Mouse (Mus musculus) spleen, postnatal 10 days (tissue): ENCODE data around the gene Amelx.

Experiments
- DNase-seq, 2 experiments: peaks; one replicate each; pipeline ENCODE4 v3.0.0; 2021 to 2022; ENCODE audit warnings: low spot score in 2 of 2

Gene Amelx

GRCm38 (mm10) chrX:169187100-169187499 is at the start of gene Amelx:
TSS of gene Amelx (minus strand) at chrX:169187200.
- DNase-seq, result no peak

- DNase-seq, result no peak
These were observed 35.5 kb upstream of the Amelx start for GRCm38 (mm10) chrX:169222357-169223062.

GRCm38 (mm10) chrX:169220064-169220463 is 33.1 kb upstream of the Amelx start:
- DNase-seq, result no peak

GRCm38 (mm10) chrX:169210019-169210418 is 23.0 kb upstream of the Amelx start:
- no peak for DNase-seq

- no peak for DNase-seq
These were observed 8.4 kb downstream of the Amelx start for GRCm38 (mm10) chrX:169178634-169179033.

- no peak for DNase-seq
These were observed 13.2 kb downstream of the Amelx start for GRCm38 (mm10) chrX:169173796-169174195.

- no peak for DNase-seq
These were observed 16.0 kb downstream of the Amelx start for GRCm38 (mm10) chrX:169170981-169171380.

GRCm38 (mm10) chrX:169158385-169158784 is 28.6 kb downstream of the Amelx start:
- no peak for DNase-seq

- no peak for DNase-seq
These were observed 33.2 kb downstream of the Amelx start for GRCm38 (mm10) chrX:169153805-169154204.

GRCm38 (mm10) chrX:169140467-169140866 is 46.5 kb downstream of the Amelx start:
- no peak for DNase-seq

- no peak for DNase-seq
These were observed 47.2 kb downstream of the Amelx start for GRCm38 (mm10) chrX:169139758-169140157.
